ENCODE assay signal across 39 mouse cellular contexts in genomic region chr1:131562081-131562480, GRCm38 (mm10). TPM values are rescaled to one million over a fixed set of nuclear protein-coding genes. Genes with fewer than 3 reads are reported as not detected.
"Had no signal": no experiment of that assay in that cellular context is flagged by ENCODE, and none has a peak within 500 bp of the region (broad histone marks: within the 10 kb centered on the region; RNA-seq: fewer than 3 reads in every experiment).

No protein-coding gene starts in this region.

- H3K27me3 ChIP-seq: heart, embryonic 12.5 days; hindbrain, embryonic 13.5 days; hindbrain, embryonic 15.5 days; kidney, embryonic 15.5 days; limb, embryonic 12.5 days; liver, embryonic 13.5 days; liver, embryonic 15.5 days had no signal

- H3K4me1 ChIP-seq: heart, embryonic 12.5 days; hindbrain, embryonic 13.5 days; hindbrain, embryonic 15.5 days; kidney, embryonic 15.5 days; limb, embryonic 10.5 days; limb, embryonic 12.5 days; liver, embryonic 13.5 days; liver, embryonic 15.5 days had no signal

- H3K4me3 ChIP-seq: heart, embryonic 10.5 days; heart, embryonic 12.5 days; hindbrain, embryonic 13.5 days; hindbrain, embryonic 15.5 days; kidney, embryonic 15.5 days; limb, embryonic 10.5 days; limb, embryonic 12.5 days; liver, embryonic 13.5 days; liver, embryonic 15.5 days had no signal

- ATAC-seq: hindbrain, postnatal 0 days; intestine, embryonic 16.5 days had no signal

- DNase-seq: gastrocnemius, postnatal 14 days; gastrocnemius, postnatal 36 days; heart, adult 18-20 months; heart, postnatal 10 days; kidney, adult 11 months; kidney, adult 2 months; kidney, adult 9 months; kidney, postnatal 14 days; kidney, postnatal 36 days; layer of hippocampus, adult 9-11 months; layer of hippocampus, postnatal 36 days; liver; liver, embryonic 13.5 days had no signal

- H3K27ac ChIP-seq: heart, embryonic 10.5 days; hindbrain, embryonic 13.5 days; hindbrain, embryonic 15.5 days; hindbrain, postnatal 0 days; kidney, embryonic 15.5 days; kidney, postnatal 0 days; limb, embryonic 10.5 days; limb, embryonic 12.5 days; liver, embryonic 13.5 days; liver, embryonic 15.5 days had no signal

- H3K9me3 ChIP-seq: heart, embryonic 10.5 days; hindbrain, embryonic 13.5 days; hindbrain, embryonic 15.5 days; kidney, embryonic 15.5 days; limb, embryonic 10.5 days; limb, embryonic 12.5 days; liver, embryonic 13.5 days; liver, embryonic 15.5 days had no signal

- H3K9ac ChIP-seq: heart, embryonic 12.5 days; hindbrain, embryonic 13.5 days; hindbrain, embryonic 15.5 days; kidney, embryonic 15.5 days; limb, embryonic 12.5 days; liver, embryonic 13.5 days; liver, embryonic 15.5 days had no signal

- H3K36me3 ChIP-seq: heart, embryonic 10.5 days; heart, embryonic 12.5 days; hindbrain, embryonic 13.5 days; hindbrain, embryonic 15.5 days; kidney, embryonic 15.5 days; limb, embryonic 10.5 days; limb, embryonic 12.5 days; liver, embryonic 13.5 days; liver, embryonic 15.5 days had no signal

- H3K4me2 ChIP-seq: heart, embryonic 12.5 days; hindbrain, embryonic 13.5 days; hindbrain, embryonic 15.5 days; kidney, embryonic 15.5 days; limb, embryonic 12.5 days; liver, embryonic 11.5 days; liver, embryonic 13.5 days; liver, embryonic 15.5 days had no signal

RNA-seq across cellular contexts. Expression of gene Fam72a, which starts 34.4 kb away (rescaled TPM):
- total RNA-seq: hindbrain, postnatal 0 days had no signal

RNA-seq across cellular contexts. Expression of gene Avpr1b, which starts 37.0 kb away (rescaled TPM):
- total RNA-seq: gastrocnemius, adult 18-20 months; gastrocnemius, adult 8-10 months; gastrocnemius, postnatal 14 days; gastrocnemius, postnatal 36 days; heart, adult 18-20 months; heart, adult 8-10 months; heart, postnatal 10 days; heart, postnatal 25 days; hematopoietic stem cell, adult 5-6 weeks; hindbrain, postnatal 0 days; left cerebral cortex, adult 18-20 months; left cerebral cortex, adult 8-10 months; left cerebral cortex, postnatal 25 days had no signal
- polyA plus RNA-seq: gonadal fat pad, adult 2 months; heart, embryonic 10.5 days; heart, embryonic 12.5 days; heart, embryonic 14.5 days; heart, embryonic 16.5 days; hindbrain, embryonic 11.5 days; hindbrain, embryonic 13.5 days; hindbrain, embryonic 15.5 days; hindbrain, postnatal 0 days; intestine, embryonic 14.5 days; kidney, adult 2 months; kidney, embryonic 15.5 days; kidney, postnatal 0 days; limb, embryonic 10.5 days; limb, embryonic 12.5 days; limb, embryonic 14.5 days; liver, embryonic 11.5 days; liver, embryonic 13.5 days; liver, embryonic 15.5 days had no signal
